ENCODE assay signal across 14 mouse cellular contexts in the genomic region with DNA sequence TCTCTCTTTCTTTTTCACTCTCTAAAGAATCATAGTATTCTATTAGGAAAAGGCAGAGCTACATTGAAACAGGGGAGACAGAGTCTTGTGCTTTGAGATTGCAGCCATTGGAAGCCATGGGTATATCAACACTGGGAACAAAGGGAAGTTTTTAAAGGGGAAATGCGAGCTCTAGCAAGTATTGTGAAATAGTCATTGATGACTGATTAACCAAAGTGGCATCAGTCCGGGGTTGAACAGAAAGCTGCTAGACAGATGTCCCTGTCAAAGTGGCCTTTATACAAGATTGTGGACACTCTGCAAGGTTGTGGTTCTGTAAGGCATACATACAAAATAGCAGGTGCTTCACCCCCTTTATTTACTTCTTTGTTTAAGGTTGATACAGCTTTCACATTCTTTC.
"Had no signal": no experiment of that assay in that cellular context is flagged by ENCODE, and none has a peak within 500 bp of the region (broad histone marks: within the 10 kb centered on the region; RNA-seq: fewer than 3 reads in every experiment).

No protein-coding gene starts in this region.

- H3K27me3 ChIP-seq: limb, embryonic 13.5 days; neural tube, embryonic 12.5 days had no signal

- H3K4me2 ChIP-seq: limb, embryonic 13.5 days; neural tube, embryonic 12.5 days had no signal

- H3K9ac ChIP-seq: limb, embryonic 13.5 days; neural tube, embryonic 12.5 days had no signal

- H3K4me3 ChIP-seq: limb, embryonic 13.5 days; myocyte; neural tube, embryonic 12.5 days had no signal

- H3K27ac ChIP-seq: kidney, postnatal 0 days; limb, embryonic 13.5 days; neural tube, embryonic 12.5 days had no signal

- H3K9me3 ChIP-seq: limb, embryonic 13.5 days had no signal

- H3K36me3 ChIP-seq: limb, embryonic 13.5 days had no signal

- ATAC-seq: inflammation-experienced regulatory T-cells, adult 6 months; lung, postnatal 0 days had no signal

- DNase-seq: kidney, adult 8-10 months; kidney, postnatal 36 days; left cerebral cortex, postnatal 4 days; lung, adult 18-20 months; lung, postnatal 36 days; midbrain, embryonic 14.5 days; thymus, adult 18-20 months; thymus, postnatal 14 days had no signal
